Mouse (Mus musculus): ENCODE results near the gene Slc5a5. TPM values are rescaled to one million over a fixed set of nuclear protein-coding genes. Genes with fewer than 3 reads are reported as not detected.

The Slc5a5 gene
- total RNA-seq, 1 experiment from 2014 or later, result 0.09 TPM

GRCm38 (mm10) chr8:70853863-70854262, 38.7 kb downstream of the Slc5a5 start:
- no peak for DNase-seq

DNA sequence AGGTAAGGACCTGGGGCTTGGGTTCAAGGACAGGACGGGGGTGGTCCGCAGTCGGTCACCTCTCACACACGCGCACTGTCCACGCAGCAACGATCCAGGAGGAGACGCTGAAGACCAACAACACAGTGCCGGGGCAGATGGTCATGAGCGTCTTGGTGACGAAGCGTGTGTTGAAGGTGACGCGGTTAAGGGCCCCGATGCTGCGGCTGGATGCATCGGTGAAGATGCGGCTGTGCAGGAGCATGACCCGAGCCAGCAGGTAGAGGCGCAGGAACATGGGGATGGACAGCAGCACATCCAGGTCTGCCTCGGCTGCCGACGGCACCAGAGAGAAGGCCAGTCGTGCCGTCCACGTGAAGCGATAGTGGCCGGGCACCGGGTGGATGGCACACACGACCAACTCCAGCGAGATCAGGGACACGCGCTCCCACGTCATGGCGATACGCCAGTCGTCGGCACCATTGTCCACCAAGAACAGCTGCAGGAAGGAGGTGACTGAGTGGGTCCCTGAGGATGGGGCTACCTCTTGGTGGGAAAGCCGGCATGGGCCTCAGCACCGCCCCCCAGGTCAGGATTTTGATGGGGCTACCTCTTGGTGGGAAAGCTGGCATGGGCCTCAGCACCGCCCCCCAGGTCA, 39.8 kb downstream of the Slc5a5 start:
- no peak for DNase-seq

DNA sequence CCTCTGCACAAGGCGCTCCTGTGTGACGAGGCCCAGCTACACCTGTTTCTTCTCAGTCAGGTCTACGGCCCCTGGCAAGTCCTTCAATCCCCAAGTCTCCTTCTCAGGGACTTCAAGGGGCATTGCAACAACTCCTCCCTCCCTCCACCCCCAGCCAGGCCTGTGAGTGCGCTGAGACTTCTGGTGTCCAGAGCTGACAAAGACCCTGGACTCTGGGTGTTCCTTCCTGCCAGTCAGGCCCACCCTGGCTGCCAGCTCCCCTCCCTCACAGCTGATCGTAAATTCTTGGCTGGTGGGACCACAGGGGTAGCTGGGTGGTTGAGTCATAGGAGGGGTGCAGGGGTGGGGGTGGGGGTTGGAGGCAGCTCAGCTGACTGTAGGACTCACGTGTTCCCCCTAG, 40.7 kb downstream of the Slc5a5 start:
- no peak for DNase-seq

DNA sequence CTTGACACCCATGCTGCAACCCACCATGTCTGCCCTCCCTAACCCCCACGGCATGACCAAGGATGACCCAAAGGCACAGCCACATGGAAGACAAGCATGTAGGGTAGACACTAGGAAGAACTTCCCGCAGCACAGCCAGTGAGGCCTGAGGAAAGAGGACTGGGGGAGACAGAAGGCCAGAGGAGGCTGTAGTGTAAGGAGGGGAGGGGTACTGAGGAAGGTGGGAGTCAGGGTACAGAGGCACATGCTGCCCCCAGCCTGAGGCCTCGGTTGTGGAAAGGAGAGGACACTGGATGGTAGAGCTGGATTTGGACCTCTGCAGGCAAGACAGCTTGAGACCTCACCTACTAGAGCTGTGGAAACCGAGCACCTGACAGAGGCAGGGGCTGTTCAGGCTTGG, 41.6 kb downstream of the Slc5a5 start:
- no peak for DNase-seq

DNA sequence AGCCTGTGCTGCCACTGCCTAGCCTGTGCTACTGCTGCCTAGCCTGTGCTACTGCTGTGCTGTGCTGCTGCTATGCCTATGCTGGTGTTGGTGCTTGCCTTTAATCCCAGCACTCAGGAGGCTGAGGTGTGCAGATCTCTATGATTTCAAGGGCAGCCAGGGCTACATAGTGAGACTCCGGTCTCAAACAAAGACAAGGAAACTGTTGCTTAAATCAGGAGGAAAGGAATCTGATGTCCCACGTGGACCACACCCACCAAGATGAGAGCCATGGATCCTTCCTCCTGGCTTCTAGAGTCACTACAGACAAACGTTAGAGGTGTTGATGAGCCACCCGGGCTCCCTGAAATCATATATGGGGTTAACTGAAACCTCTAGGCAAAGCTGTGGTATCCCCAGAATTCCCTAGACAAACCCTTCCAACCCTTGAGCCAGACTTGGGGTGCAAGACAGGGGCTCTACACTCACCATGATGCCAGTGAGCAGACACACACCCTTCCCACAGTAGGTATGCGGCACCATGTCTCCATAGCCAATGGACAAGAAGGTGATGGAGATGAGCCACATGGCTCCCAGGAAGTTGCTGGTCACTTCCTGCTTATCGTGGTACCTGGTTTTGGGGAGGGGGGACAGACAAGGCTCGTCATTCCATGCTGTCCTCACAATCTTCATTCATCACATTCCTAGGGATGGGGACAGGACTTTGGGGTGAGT, 42.3 kb downstream of the Slc5a5 start:
- DNase-seq, result no peak

GRCm38 (mm10) chr8:70849333-70849990, 43.1 kb downstream of the Slc5a5 start:
- DNase-seq, result peak; percentile 24

DNA sequence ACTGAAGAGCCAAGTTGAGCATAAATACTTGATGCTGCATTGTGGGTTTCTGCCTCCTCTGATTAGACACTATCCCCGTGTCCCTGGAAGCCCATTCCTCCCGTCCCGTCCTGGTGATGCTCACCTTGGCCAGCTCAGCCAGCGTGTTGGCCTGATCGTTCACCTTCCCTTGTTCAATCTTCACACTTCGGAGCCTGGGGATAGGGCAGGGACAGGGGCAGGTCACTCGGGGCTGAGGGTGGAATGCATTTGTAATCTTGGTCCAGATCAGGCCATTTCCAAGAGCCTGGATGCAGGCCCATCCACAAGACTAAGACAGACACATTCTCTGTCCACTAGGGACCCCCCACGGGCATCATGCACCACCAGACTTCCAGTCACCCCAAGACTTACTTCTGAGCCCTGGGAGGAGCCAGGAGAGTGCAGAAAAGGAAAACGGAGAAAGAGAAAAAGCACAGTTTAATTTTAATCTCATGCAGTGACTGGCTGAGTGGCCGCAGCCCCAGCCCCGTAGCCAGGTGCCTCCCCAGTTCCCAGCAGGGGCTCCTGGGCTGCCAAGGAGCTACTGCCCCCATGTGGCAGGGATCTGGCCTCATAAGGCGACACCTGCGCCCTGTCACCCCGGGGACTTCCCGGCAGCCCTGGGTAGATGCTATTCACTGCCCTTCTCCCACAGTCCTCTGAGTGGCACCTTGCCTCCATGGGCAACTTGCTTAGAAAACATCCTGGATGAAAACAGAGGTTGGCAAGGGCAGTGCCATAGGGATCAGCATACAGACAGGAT, 46.0 kb downstream of the Slc5a5 start:
- no peak for DNase-seq

DNA sequence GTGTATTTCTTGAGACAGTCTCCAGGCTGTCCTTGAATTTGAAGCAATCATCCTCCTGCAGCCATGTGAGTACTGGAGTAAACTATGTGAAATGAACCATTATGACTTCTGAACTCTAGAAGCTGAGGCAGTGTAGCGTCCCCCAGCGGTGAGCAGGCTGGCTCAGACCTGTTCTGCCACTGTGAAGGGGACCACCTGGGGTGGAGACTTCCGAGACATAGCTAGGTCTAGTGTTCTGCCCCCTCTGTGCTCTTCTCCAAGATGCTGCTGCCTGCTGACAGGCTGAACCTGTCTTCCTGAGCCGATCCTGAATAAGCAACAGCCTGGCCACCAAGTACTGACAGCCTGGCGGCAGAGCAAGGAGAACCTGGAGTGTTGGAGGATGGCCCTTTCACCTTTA, 47.4 kb downstream of the Slc5a5 start:
- DNase-seq, result no peak

- DNase-seq, result peak; percentile 95
Observed at GRCm38 (mm10) chr8:70844523-70844922, 48.0 kb downstream of the Slc5a5 start.

DNA sequence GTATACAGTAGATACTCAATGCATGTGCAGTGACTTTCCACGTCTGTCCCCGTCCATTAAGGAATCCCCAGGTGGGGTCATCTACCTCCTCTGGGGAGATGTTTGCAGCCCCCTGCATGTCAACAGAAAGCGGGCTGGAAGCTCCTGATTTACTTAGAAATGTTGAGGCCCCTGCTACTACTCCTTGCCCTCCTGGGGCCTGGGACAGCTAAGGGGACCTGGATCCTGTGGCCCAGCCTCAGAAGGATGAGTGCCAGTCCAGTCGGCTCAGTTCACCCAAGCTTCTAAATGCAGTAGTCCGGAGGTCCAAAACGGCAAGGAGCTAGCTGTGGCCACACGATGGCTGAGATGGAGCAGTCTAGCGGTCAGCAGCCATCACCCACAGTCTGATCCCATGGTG, 48.6 kb downstream of the Slc5a5 start:
- DNase-seq, result no peak

DNA sequence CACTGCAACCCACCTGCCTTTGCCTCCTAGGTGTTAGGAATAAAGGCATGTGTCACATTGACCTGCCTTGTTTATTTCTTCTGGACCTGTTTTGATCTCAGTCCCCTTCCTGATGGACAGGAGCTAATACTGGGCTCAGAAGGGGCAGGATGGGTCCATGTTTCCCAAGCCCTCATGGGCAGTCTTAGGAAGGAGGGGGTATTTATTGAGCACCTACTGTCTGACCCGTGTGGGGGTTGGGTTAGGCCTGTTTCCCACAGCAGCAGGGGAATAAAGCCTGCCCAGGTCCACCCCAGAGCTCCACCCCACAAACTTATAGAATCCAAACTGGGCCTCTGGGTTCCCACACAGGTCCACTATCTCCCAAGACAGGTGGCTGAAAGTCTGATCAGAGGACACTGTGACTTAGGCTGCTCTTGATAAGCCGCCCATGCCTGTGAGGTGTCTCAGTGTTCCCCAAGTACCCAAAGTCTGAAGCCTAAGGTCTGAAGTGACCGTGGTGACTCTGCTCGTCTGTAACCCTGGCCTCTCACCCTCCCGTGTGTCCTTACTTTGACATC, 49.3 kb downstream of the Slc5a5 start:
- no peak for DNase-seq

GRCm38 (mm10) chr8:70842484-70842883, 50.1 kb downstream of the Slc5a5 start:
- DNase-seq, result no peak

- peak; percentile 89 for DNase-seq
Observed at GRCm38 (mm10) chr8:70841147-70842072, 51.1 kb downstream of the Slc5a5 start.

DNA sequence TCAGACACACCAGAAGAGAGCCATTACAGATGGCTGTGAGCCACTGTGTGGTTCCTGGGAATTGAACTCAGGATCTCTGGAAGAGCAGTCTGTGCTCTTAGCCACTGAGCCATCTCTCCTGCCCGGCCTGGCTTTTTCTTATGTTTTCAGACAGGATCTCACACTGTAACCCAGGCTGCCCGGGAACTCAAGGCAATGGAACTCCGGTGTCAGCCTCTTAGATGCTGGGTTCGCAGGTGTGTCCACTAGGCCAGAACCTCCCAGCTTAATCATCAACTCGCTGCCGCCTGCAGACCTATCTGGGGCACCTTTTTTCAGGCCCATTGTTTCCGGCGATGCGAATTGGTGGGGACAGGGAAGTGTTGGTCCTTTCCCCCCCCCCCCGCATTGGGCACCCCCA, 52.0 kb downstream of the Slc5a5 start:
- no peak for DNase-seq

GRCm38 (mm10) chr8:70839408-70840351, 52.9 kb downstream of the Slc5a5 start, which contains the start of gene Arrdc2:
Arrdc2 (minus strand) TSS chr8:70839720.
- DNase-seq, result peak; percentile 97

DNA sequence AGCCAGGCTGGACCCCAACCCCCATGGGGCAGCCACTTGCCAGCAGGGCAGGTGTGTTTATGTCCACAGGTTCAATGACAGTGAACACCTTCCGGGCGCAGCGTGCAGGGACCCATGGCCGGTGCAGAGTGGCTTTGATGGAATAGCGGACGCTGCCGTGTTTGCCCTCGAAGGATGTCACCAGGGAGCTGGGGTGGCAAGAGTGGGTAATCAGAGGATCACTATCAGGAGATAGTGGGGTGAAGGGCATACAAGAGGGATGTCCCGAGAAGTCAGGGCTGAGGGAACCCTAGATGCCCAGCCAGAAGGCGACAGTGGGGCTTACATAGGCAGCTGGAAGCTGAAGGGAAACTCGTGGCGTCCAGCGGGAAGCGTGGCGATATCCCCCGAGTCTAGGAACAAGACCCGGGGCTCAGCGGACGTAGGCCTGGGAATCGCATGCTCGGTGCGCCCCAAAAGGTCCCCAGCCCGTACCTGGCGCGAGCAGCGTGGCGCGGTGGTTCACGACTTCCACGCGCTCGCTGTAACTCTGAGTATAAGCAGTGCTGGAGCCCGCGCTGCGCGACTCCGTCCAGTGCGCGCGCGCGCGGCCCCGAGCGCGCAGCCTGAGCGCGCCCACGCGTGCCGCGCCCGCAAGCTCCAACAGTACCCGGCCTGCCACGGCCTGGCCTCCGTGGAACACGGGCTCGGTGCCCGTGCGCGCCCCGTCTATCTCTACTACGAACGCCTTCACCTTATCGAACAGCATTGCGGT, 53.7 kb downstream of the Slc5a5 start:
- DNase-seq, result no peak

DNA sequence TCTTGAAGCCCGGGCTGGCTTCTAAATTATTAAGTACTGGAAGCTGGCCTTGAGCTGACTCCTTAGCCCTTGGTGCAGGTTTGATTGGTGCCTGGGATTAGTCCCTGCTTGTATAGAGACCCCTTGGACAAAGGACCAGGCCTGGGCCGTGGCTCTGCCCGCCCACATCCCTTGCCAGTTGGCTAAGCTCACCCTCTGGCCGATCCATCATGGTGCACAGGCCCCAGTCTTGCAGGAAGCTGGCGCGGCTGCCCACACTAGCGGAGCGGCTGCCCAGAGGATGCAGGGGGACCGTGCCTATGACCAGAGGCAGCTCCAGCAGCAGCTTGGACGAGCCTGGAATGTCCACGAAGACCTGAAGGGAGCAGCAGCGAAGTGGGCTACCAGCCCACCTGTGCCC, 55.9 kb downstream of the Slc5a5 start:
- DNase-seq, result no peak

- DNase-seq, result no peak
Observed at GRCm38 (mm10) chr8:70834071-70834470, 58.5 kb downstream of the Slc5a5 start.

- DNase-seq, result peak; percentile 79
Observed at GRCm38 (mm10) chr8:70833520-70833919, 59.0 kb downstream of the Slc5a5 start.

Data from adrenal gland, postnatal 25 days (tissue).